Mouse (Mus musculus) limb, embryonic 15.5 days (tissue): Measurements from ENCODE around the gene Il17rd. TPM values are rescaled to one million over a fixed set of nuclear protein-coding genes. Genes with fewer than 3 reads are reported as not detected.

Source experiments
- ATAC-seq: fragments of 200-750 bp; cut with Nextera tagmentation; 2 replicates; pipeline ENCODE4 v1.8.0; 2017; ENCODE audit warnings: low read depth, moderate TSS enrichment; ENCODE audit not compliant: insufficient number of reproducible peaks, low FRiP score, low TSS enrichment
- H3K27ac ChIP-seq: fragments of 300-500 bp; sonication (generic); 2 replicates; pipeline ENCODE4 v1.5.1; 2015; ENCODE audit warnings: moderate library complexity, mild to moderate bottlenecking, inconsistent platforms
- H3K27me3 ChIP-seq: fragments of 300-500 bp; sonication (generic); 2 replicates; pipeline ENCODE4 v1.6.1; 2015; ENCODE audit warnings: inconsistent platforms
- H3K36me3 ChIP-seq: fragments of 300-500 bp; sonication (generic); 2 replicates; pipeline ENCODE4 v1.6.1; 2015; ENCODE audit warnings: inconsistent platforms
- H3K4me1 ChIP-seq: fragments of 300-500 bp; sonication (generic); 2 replicates; pipeline ENCODE4 v1.6.1; 2015; ENCODE audit warnings: inconsistent platforms
- H3K4me2 ChIP-seq: fragments of 300-500 bp; sonication (generic); 2 replicates; pipeline ENCODE4 v1.6.1; 2015; ENCODE audit warnings: mild to moderate bottlenecking, inconsistent platforms
- H3K4me3 ChIP-seq: fragments of 300-500 bp; sonication (generic); 2 replicates; pipeline ENCODE4 v1.5.1; 2015; ENCODE audit warnings: mild to moderate bottlenecking, inconsistent platforms
- H3K9ac ChIP-seq: fragments of 300-500 bp; sonication (generic); 2 replicates; pipeline ENCODE4 v1.6.1; 2015; ENCODE audit warnings: inconsistent platforms
- H3K9me3 ChIP-seq: fragments of 300-500 bp; sonication (generic); 2 replicates; pipeline ENCODE4 v1.6.1; 2016; ENCODE audit warnings: inconsistent platforms
- WGBS: fragments of 180-500 bp; shearing (Covaris S2); methylation state at CpG from one replicate; pipeline ENCODE4 v1.1.7; 2015; 5-methylcytosine and 5-hydroxymethylcytosine counted together
- polyA plus RNA-seq: library from polyadenylated mRNA; unstranded; fragments of >200 nt; fragmentation: Nextera tagmentation; extraction: Ambion mirVana; gene quantifications from 2 replicates; pipeline ENCODE4 v1.2.1, GENCODE M21; 2015

Il17rd gene
- polyA plus RNA-seq, 1 experiment from 2014 or later = 5.7 TPM

DNA sequence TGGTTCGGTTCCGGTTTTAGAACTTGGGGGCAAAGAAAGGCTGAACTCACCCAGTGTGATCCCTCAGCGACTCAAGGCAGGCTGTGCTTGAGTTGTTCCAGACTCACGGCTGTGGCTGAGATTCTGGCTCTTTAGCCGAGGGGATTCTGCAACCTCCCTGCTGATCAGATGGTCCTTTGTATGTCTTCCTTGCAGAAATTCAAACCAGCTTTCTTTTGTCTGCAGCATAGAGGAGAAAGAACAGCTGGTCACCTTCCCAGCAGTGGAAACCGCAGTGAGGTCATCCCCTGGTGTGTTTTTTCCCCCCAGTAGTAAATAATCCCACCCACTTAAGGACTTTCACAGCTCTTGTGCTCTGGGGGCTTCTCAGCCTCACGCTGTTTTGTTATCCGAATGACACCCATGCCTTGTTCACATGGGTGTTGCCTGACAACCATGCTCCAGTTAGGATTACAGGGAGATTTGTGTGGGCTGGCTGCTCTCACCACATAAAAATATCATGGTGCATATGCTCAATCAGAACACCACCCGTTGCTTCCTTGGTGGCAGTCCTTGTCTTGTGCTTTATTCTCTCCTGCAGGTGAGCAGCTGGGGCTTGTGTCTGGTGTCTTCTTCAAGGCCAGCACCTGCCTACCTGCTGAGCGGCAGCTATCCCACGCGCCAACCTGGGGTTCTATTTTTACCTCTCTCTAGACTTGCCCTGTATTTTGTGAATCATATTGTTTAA is 67.2 kb downstream of the Il17rd start:
- no peak overlapping the region for H3K4me3 ChIP-seq
- peaks cover 29% of the 10 kb centered on the region for H3K4me1 ChIP-seq
- peaks cover 17% of the 10 kb centered on the region; the same call in 1 of the 2 replicates for H3K36me3 ChIP-seq
- WGBS = 67% methylated on average over 12 of the region's 12 CpGs
- no peaks in the 10 kb centered on the region for H3K27me3 ChIP-seq
- no peak for ATAC-seq
- no peaks in the 10 kb centered on the region for H3K9me3 ChIP-seq
- no peak overlapping the region for H3K4me2 ChIP-seq
- peak overlapping the region; percentile 51; the same call in 1 of the 2 replicates for H3K27ac ChIP-seq
- no peak overlapping the region for H3K9ac ChIP-seq

- H3K4me2 ChIP-seq = no peak overlapping the region
- H3K36me3 ChIP-seq = 0 out of 2 replicates have a peak, but pooled peaks cover 11% of the 10 kb centered on the region
- H3K4me1 ChIP-seq = peaks cover 9% of the 10 kb centered on the region
- H3K9me3 ChIP-seq = no peaks in the 10 kb centered on the region
- no peak for ATAC-seq
- 62% methylated on average over 6 of the region's 6 CpGs for WGBS
- H3K27me3 ChIP-seq = no peaks in the 10 kb centered on the region; the same call in 1 of the 2 replicates
- no peak overlapping the region for H3K27ac ChIP-seq
- H3K4me3 ChIP-seq = no peak overlapping the region
- no peak overlapping the region for H3K9ac ChIP-seq
Measured at GRCm38 (mm10) chr14:27108748-27109504, 70.2 kb downstream of the Il17rd start.

DNA sequence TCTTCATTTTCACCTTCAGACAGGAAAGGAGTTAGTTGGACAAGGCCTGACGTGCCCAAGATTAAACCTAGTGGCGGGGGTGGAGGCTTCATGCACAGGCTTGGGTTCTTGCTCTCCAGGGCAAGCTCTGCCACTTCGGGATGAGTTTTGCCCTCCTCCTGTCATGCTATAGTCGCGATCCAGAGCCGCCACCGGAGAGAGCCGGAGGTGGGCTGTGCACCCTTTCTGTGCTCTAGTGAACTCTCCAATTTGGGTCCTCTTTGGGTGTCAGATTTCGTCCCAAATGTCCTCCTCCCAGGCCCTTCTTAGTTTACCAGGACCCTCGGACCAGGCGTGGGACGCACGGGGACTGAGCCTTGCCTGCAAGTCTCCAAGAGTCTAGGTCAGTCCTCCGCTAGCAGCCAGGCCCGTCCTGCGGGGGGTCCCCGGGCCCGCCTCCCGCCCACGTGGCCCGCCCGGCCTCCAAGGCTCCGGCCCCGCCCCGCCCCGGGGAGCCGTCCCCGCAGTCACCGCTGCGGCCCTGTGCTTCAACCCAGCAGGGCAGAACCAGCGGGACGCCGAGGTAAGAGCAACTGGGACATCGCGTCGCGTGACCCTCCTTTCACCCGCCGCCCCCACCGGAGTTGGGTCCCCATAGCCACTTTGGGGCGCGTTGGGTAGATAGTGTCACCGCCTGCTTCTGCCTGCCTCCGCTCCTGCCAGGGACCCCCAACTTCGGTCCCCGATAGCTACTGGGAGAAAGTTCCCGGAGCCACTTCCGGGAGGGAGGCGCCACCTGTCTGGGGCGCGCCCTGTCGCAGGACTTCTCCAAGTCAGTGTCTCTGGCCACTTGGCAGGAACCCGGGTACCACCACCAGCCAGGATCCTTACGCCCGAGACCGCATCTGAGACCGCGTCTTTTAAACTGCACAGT is 75.9 kb downstream of the Il17rd start, which contains the start of gene Arhgef3:
Gene Arhgef3 (plus strand): TSS at position 538 of the 913 bp plus-strand sequence.
- H3K4me2 ChIP-seq = peak within 1 kb of the TSS; percentile 98
- ATAC-seq = peak; percentile 75
- H3K27me3 ChIP-seq = peaks cover 14% of the 10 kb centered on the region; the same call in 1 of the 2 replicates
- H3K9ac ChIP-seq = peak within 1 kb of the TSS; percentile 53
- H3K36me3 ChIP-seq = no peaks in the 10 kb centered on the region
- H3K27ac ChIP-seq = 0 out of 2 replicates have a peak within 1 kb of the TSS, but pooled peaks have one; percentile 7
- H3K9me3 ChIP-seq = no peaks in the 10 kb centered on the region
- under 1% methylated on average over 54 of the region's 58 CpGs for WGBS
- H3K4me1 ChIP-seq = peaks cover 15% of the 10 kb centered on the region
- H3K4me3 ChIP-seq = peak within 1 kb of the TSS; percentile 62

DNA sequence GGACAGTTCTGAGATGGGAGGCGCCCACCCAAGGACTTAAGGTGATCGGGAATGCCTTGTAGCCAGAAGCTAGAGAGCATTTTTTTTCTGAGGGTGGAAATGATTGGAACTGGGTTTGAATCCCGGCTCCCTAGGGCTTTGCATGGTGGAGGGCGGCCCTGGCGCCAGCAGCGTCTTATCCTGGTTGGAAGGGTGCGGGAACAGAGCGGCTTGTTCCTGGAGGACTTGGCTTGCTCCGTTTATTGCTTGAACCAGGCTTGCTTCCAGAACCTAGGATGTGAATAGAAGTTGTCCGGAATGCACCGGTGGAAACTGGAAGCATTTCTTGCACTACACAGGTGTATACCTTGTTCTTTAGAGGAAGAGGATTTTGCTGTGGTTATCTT is 76.5 kb downstream of the Il17rd start:
- peak overlapping the region; percentile 62 for H3K4me3 ChIP-seq
- no peak overlapping the region for H3K27ac ChIP-seq
- peaks cover 15% of the 10 kb centered on the region for H3K4me1 ChIP-seq
- peak overlapping the region; percentile 53 for H3K9ac ChIP-seq
- no peaks in the 10 kb centered on the region for H3K9me3 ChIP-seq
- H3K36me3 ChIP-seq = no peaks in the 10 kb centered on the region
- peak overlapping the region; percentile 98 for H3K4me2 ChIP-seq
- 10% methylated on average over 11 of the region's 11 CpGs for WGBS
- no peak for ATAC-seq
- H3K27me3 ChIP-seq = peaks cover 14% of the 10 kb centered on the region; the same call in 1 of the 2 replicates

- Histone ChIP-seq H3K9me3 (no peaks in the 10 kb centered on the region), H3K27ac (no peak overlapping the region), H3K4me3 (no peak overlapping the region), H3K27me3 (peaks cover 14% of the 10 kb centered on the region; the same call in 1 of the 2 replicates), H3K4me2 (no peak overlapping the region), H3K9ac (no peak overlapping the region), H3K4me1 (peaks cover 15% of the 10 kb centered on the region), H3K36me3 (no peaks in the 10 kb centered on the region)
- ATAC-seq = no peak
- 56% methylated on average over 6 of the region's 6 CpGs for WGBS
Measured at GRCm38 (mm10) chr14:27115991-27116390, 77.2 kb downstream of the Il17rd start.

- H3K4me3 ChIP-seq = no peak overlapping the region
- WGBS = 74% methylated on average over 4 of the region's 4 CpGs
Measured at GRCm38 (mm10) chr14:27116577-27117165, 77.9 kb downstream of the Il17rd start.

GRCm38 (mm10) chr14:27118546-27118945 is 79.8 kb downstream of the Il17rd start:
- 71% methylated on average over 5 of the region's 5 CpGs for WGBS
- Histone ChIP-seq H3K9ac (no peak overlapping the region), H3K4me2 (no peak overlapping the region), H3K4me1 (peaks cover 24% of the 10 kb centered on the region), H3K27me3 (peaks cover 14% of the 10 kb centered on the region; the same call in 1 of the 2 replicates), H3K36me3 (no peaks in the 10 kb centered on the region), H3K4me3 (no peak overlapping the region), H3K9me3 (no peaks in the 10 kb centered on the region), H3K27ac (no peak overlapping the region)
- ATAC-seq = no peak

More at GRCm38 (mm10) chr14:27116577-27117165, 77.9 kb downstream of the Il17rd start:
- Histone ChIP-seq H3K9me3 (no peaks in the 10 kb centered on the region), H3K36me3 (no peaks in the 10 kb centered on the region), H3K9ac (no peak overlapping the region), H3K4me1 (peaks cover 15% of the 10 kb centered on the region), H3K27ac (no peak overlapping the region), H3K27me3 (peaks cover 14% of the 10 kb centered on the region; the same call in 1 of the 2 replicates), H3K4me2 (no peak overlapping the region)
- ATAC-seq = no peak

- H3K9ac ChIP-seq = no peak overlapping the region
- WGBS = 67% methylated on average over 3 of the region's 3 CpGs
- no peaks in the 10 kb centered on the region for H3K27me3 ChIP-seq
- no peak for ATAC-seq
- no peak overlapping the region for H3K27ac ChIP-seq
- no peaks in the 10 kb centered on the region for H3K36me3 ChIP-seq
- no peak overlapping the region for H3K4me2 ChIP-seq
- H3K9me3 ChIP-seq = no peaks in the 10 kb centered on the region
- H3K4me3 ChIP-seq = no peak overlapping the region
- peaks cover 9% of the 10 kb centered on the region; the same call in 1 of the 2 replicates for H3K4me1 ChIP-seq
Measured at GRCm38 (mm10) chr14:27122646-27123045, 83.9 kb downstream of the Il17rd start.

DNA sequence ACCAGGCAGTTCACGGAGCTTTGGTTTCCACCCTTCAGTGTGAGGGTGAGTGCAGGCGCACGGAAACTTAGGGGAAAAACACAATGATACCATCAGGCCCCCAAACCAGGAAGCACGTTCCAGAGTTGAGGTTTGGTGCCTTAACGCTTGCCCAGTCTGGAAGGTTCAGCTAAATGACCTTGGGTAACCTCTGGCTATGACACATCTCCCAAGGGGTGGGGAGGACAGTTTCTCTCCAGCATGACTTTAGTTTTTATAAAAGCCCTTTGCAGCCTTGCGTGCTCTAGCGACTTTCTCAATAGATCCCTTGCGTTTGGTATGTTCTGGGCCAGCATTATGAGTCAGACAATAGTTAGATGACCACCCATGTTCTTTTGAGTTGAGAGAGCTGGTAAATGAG is 84.8 kb downstream of the Il17rd start:
- Histone ChIP-seq H3K4me1 (peaks cover 9% of the 10 kb centered on the region; the same call in 1 of the 2 replicates), H3K9me3 (no peaks in the 10 kb centered on the region), H3K27me3 (no peaks in the 10 kb centered on the region), H3K9ac (no peak overlapping the region), H3K4me2 (no peak overlapping the region), H3K27ac (0 out of 2 replicates have a peak overlapping the region, but pooled peaks have one; percentile 13), H3K4me3 (no peak overlapping the region), H3K36me3 (no peaks in the 10 kb centered on the region)
- ATAC-seq = no peak
- 40% methylated on average over 8 of the region's 8 CpGs for WGBS

DNA sequence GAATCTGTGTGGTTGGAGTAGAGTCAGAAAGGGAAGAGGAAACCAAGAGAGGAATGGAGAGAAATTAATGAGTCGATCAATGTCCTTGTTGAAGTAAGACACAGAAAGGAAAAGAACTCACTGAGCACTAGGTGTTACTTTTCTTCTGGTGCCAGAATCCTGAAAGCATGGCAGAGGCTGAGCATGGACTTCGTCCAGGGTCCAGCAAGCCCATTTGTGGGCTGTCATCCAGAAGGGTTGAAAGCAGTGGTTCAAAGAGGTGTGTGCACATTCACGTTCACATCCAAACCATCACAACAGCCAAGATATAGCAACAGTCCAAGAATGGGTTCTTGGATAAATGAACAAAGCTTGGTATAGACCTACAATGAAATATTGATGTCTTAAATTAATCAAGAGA is 91.3 kb downstream of the Il17rd start:
- 88% methylated on average over 3 of the region's 3 CpGs for WGBS
- H3K27ac ChIP-seq = no peak overlapping the region
- H3K9me3 ChIP-seq = no peaks in the 10 kb centered on the region
- no peaks in the 10 kb centered on the region for H3K36me3 ChIP-seq
- H3K9ac ChIP-seq = no peak overlapping the region
- no peaks in the 10 kb centered on the region for H3K27me3 ChIP-seq
- no peak for ATAC-seq
- no peak overlapping the region for H3K4me2 ChIP-seq
- no peaks in the 10 kb centered on the region for H3K4me1 ChIP-seq
- no peak overlapping the region for H3K4me3 ChIP-seq

- no peak for ATAC-seq
- no peaks in the 10 kb centered on the region for H3K27me3 ChIP-seq
Measured at GRCm38 (mm10) chr14:27130676-27131075, 91.9 kb downstream of the Il17rd start.

More at GRCm38 (mm10) chr14:27130676-27131075, 91.9 kb downstream of the Il17rd start:
- H3K9me3 ChIP-seq = no peaks in the 10 kb centered on the region
- no peaks in the 10 kb centered on the region for H3K36me3 ChIP-seq
- no peaks in the 10 kb centered on the region for H3K4me1 ChIP-seq
- no peak overlapping the region for H3K9ac ChIP-seq
- no peak overlapping the region for H3K4me3 ChIP-seq
- no peak overlapping the region for H3K27ac ChIP-seq
- H3K4me2 ChIP-seq = no peak overlapping the region
- 62% methylated on average over 1 of the region's 1 CpGs for WGBS
